Mouse (Mus musculus) frontal cortex, adult 2 months (tissue): ENCODE results near the gene Vsx2. TPM values are rescaled to one million over a fixed set of nuclear protein-coding genes. Genes with fewer than 3 reads are reported as not detected.

ENCODE experiments used
- DNase-seq, 2 experiments: peaks; one replicate each; pipeline ENCODE4 v3.0.0; 2022; ENCODE audit warnings: low spot score in 1 of 2; ENCODE audit errors: extremely low spot score in 1 of 2
- polyA plus RNA-seq: library from polyadenylated mRNA; depleted of rRNA; stranded (reverse); fragments of >200 nt; gene quantifications from 2 replicates; pipeline ENCODE4 v1.2.3, GENCODE M21; 2012

Vsx2 gene
- polyA plus RNA-seq, 1 experiment = 0.28 TPM

GRCm38 (mm10) chr12:84571466-84572340 lies 2.1 kb downstream of the Vsx2 start:
- DNase-seq = peak in 1 of 2 experiments; percentile 4

- no peak for DNase-seq
Observed at GRCm38 (mm10) chr12:84572341-84572720, 2.8 kb downstream of the Vsx2 start.

GRCm38 (mm10) chr12:84573094-84573493 lies 3.5 kb downstream of the Vsx2 start:
- DNase-seq = no peak

- DNase-seq = no peak
Observed at GRCm38 (mm10) chr12:84577768-84578439, 8.3 kb downstream of the Vsx2 start.

- no peak for DNase-seq
Observed at GRCm38 (mm10) chr12:84578440-84578770, 8.8 kb downstream of the Vsx2 start.

- DNase-seq = no peak
Observed at GRCm38 (mm10) chr12:84581285-84581684, 11.7 kb downstream of the Vsx2 start.

GRCm38 (mm10) chr12:84589825-84590761 lies 20.5 kb downstream of the Vsx2 start:
- peak; percentile 85 to 99 for DNase-seq

- no peak for DNase-seq
Observed at GRCm38 (mm10) chr12:84598324-84598723, 28.8 kb downstream of the Vsx2 start.

- DNase-seq = no peak
Observed at GRCm38 (mm10) chr12:84604001-84604400, 34.4 kb downstream of the Vsx2 start.

GRCm38 (mm10) chr12:84605860-84606259 lies 36.3 kb downstream of the Vsx2 start:
- DNase-seq = no peak

GRCm38 (mm10) chr12:84611718-84612117 lies 42.2 kb downstream of the Vsx2 start:
- DNase-seq = no peak

GRCm38 (mm10) chr12:84612518-84612917 lies 43.0 kb downstream of the Vsx2 start:
- DNase-seq = no peak

GRCm38 (mm10) chr12:84614001-84614400 lies 44.4 kb downstream of the Vsx2 start:
- DNase-seq = no peak

GRCm38 (mm10) chr12:84614524-84614923 lies 45.0 kb downstream of the Vsx2 start:
- peak; percentile 42 to 74 for DNase-seq

GRCm38 (mm10) chr12:84616977-84617630 lies 47.5 kb downstream of the Vsx2 start, which contains the start of gene Abcd4:
Gene Abcd4 (minus strand): TSS chr12:84617413.
- DNase-seq = peak; percentile 91 to 94

- DNase-seq = peak in 1 of 2 experiments; percentile 5
Observed at GRCm38 (mm10) chr12:84617663-84618062, 48.1 kb downstream of the Vsx2 start.

GRCm38 (mm10) chr12:84620975-84621374 lies 51.4 kb downstream of the Vsx2 start:
- DNase-seq = peak in 1 of 2 experiments; percentile 25

GRCm38 (mm10) chr12:84624601-84625000 lies 55.0 kb downstream of the Vsx2 start:
- DNase-seq = no peak

GRCm38 (mm10) chr12:84625116-84625515 lies 55.6 kb downstream of the Vsx2 start:
- peak in 1 of 2 experiments; percentile 42 for DNase-seq

GRCm38 (mm10) chr12:84631867-84632266 lies 62.3 kb downstream of the Vsx2 start:
- DNase-seq = no peak
